Mouse (Mus musculus) cortical plate, adult 2 months (tissue): Measurements from ENCODE around the gene Irgc1.

ENCODE experiments used
- CTCF ChIP-seq: fragments of 200-500 bp; IDR thresholded peaks from 2 replicates; pipeline ENCODE4 v1.5.1; 2011; ENCODE audit warnings: mild to moderate bottlenecking, control low read depth, low read length; ENCODE audit not compliant: insufficient read depth; ENCODE audit errors: extremely low read depth
- POLR2A ChIP-seq: fragments of 200-500 bp; IDR thresholded peaks from 2 replicates; pipeline ENCODE4 v1.6.1; 2011; ENCODE audit warnings: mild to moderate bottlenecking, low read length, control low read depth; ENCODE audit not compliant: insufficient read depth; ENCODE audit errors: extremely low read depth

- no peak for TF ChIP-seq CTCF
- no peak for TF ChIP-seq POLR2A
These were observed 26.8 kb upstream of the Irgc1 start for GRCm38 (mm10) chr7:24478911-24479310.
